Mouse (Mus musculus) thymus, postnatal 4 days (tissue): ENCODE data around the gene Tspan9.
A peak's percentile ranks its signal among the peaks of the same experiment; 100 is the strongest.

Experiments used
- DNase-seq: peaks from one replicate; pipeline ENCODE4 v3.0.0; 2021

Gene Tspan9

DNA sequence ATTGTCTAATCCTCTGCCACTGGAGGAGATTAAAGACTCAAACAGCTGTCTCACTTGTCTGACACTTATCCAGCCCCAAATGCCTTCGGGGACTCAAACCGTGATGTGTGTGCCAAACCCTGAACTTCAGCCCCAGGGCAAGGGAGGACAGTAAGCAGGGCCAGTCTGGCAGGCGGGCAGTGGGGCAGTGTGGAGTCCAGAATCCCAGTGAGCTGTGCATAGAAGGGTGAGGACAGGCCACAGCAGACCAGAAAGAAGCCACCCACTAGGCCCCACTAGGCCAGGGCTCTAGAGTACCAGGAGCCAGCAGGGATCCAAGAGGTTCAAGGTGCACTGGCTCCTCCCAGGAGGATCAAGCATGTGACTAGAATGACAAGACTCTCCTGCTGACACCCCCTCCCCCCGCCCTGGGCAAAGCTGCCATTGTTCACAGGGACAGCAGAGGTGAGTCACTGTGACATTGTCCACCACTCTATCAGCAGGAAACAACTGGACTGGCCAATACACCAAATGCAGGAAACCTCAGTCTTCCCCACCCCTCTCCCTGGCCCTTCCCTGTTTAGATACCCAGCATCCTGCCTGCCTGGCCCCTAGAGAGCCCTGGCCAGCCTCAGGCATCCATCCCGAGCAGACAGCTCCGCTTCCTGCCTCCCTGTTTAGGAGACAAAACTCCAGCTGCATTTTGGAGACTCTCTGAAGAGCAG lies 40.9 kb downstream of the Tspan9 start:
- DNase-seq = no peak

DNA sequence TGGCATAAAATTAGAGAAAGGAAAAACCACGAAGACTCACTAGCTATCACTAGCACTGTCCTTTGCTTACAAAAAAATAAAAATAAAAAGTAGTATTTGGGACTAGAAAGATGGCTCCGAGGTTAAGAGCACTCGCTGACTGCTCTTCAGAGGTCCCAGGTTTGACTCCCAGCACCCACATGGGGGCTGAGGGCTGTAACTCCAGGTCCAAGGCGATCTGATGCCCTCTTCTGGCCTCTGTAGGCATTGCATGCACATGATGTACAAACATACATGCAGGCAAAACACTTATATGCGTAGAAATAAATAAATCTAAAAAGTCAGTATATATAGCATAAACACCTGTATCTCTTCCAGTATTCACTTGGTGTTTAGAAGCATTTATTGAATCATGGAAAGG lies 43.5 kb downstream of the Tspan9 start:
- peak; percentile 57 for DNase-seq

DNA sequence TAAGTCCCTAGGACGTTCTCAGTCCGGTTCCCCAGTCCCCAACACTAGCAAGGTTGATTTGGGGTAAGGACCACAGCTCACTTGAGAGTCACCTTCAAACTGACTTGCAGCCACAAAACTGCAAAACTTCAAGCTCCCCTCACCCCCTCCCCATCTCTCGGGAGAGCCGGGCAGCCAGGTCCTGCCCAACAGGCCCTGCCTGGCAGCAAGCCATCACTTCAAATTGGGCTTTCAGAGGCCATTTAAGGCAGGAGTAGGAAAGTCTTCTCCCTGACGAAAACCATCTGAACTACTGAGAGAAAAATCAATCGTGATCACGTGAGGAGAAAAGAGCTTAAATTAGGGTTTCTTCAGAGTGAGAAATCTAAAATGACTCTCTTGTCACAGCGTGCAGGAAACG lies 44.2 kb downstream of the Tspan9 start:
- DNase-seq = no peak

- no peak for DNase-seq
These were observed 46.9 kb downstream of the Tspan9 start for GRCm38 (mm10) chr6:128096521-128096920.

DNA sequence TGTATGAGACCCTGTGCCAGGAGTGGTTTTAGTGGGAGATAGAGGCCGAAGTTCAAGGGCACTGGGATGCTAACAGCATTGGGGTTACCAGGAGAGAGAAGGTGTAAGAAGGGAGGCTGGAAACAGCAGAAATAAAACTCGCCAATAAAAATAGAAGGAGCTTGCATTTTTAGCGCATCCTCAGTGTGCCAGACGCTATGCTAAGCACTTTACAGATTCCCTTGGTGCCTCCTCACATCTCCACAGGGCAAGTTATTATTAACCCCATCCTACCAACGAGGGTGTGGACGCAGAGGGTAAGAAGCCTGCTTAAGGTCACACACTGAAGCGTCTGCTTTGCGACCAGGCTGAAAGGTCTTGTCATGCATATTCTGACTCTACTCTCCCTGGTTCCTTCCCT lies 47.5 kb downstream of the Tspan9 start:
- no peak for DNase-seq

DNA sequence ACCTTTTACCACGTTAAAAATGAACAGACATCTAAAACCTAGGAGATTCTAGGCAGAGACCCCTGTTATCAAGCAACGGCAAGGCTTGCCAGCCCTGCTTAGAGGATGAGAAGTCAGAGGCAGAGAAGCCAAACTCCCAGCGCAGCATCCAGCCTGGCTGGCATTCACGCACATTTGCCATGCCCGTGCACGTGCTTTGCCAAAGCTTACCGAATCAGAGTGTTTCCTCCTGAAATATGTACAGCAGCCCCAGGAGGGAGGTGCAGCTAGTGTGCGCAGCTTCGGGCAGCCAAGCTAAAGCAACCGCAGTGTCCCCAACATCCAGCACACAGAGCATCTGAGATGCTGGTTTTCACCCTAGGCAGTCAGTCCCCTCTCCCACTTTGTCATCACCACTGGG lies 48.3 kb downstream of the Tspan9 start:
- DNase-seq = no peak

- DNase-seq = no peak
These were observed 49.4 kb downstream of the Tspan9 start for GRCm38 (mm10) chr6:128093856-128094628.

- DNase-seq = no peak
These were observed 50.8 kb downstream of the Tspan9 start for GRCm38 (mm10) chr6:128092621-128093020.

- no peak for DNase-seq
These were observed 51.6 kb downstream of the Tspan9 start for GRCm38 (mm10) chr6:128091833-128092166.

GRCm38 (mm10) chr6:128090985-128091832 lies 52.2 kb downstream of the Tspan9 start:
- peak; percentile 60 for DNase-seq

DNA sequence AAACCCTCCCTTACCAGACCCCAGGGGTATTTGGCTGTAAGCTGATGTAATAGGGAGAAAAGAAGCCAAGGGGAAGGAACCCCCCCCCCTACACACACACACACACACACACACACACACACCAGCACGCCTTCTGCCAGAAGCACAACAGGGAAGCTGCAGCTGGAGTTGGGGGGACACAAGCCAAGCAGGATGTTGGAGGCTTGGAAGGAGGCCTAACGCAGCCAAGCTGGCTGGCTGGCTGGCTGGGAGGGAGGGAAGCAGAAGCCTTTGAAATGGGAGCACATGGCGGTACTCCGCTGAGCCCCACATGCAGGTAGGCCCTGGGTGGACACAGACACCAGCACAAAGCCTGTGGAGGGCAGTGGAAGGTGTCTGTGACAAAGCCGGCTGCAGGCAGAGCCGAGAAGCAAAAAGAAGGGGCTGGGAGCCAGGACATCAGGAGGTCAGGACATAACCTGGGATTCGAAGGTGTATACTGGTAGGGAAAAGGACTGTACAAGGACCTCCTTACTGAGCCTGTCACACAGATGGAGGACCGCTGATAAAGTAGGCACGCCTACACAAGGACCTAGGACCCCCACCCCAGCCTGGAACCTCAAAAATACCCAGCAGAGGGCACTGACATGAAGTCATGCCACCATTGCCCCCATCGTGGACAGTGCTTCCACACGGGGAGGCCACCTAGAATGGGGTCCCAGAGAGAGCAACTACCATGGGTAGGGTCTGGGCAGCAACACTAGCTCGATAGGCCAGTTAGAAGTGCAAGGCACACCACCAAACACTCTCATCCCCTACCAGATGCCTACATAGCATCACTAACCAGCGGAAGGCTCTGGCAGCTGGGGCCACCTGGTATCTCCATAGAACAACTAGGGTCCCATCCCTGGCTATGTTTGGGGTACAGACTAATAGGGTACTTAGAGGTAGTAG lies 53.4 kb downstream of the Tspan9 start:
- no peak for DNase-seq

- DNase-seq = no peak
These were observed 54.5 kb downstream of the Tspan9 start for GRCm38 (mm10) chr6:128088746-128089523.

- DNase-seq = no peak
These were observed 57.8 kb downstream of the Tspan9 start for GRCm38 (mm10) chr6:128085488-128086066.

- DNase-seq = no peak
These were observed 60.1 kb downstream of the Tspan9 start for GRCm38 (mm10) chr6:128083305-128083704.

GRCm38 (mm10) chr6:128081781-128082180 lies 61.6 kb downstream of the Tspan9 start:
- no peak for DNase-seq

- DNase-seq = no peak
These were observed 62.1 kb downstream of the Tspan9 start for GRCm38 (mm10) chr6:128081293-128081692.

DNA sequence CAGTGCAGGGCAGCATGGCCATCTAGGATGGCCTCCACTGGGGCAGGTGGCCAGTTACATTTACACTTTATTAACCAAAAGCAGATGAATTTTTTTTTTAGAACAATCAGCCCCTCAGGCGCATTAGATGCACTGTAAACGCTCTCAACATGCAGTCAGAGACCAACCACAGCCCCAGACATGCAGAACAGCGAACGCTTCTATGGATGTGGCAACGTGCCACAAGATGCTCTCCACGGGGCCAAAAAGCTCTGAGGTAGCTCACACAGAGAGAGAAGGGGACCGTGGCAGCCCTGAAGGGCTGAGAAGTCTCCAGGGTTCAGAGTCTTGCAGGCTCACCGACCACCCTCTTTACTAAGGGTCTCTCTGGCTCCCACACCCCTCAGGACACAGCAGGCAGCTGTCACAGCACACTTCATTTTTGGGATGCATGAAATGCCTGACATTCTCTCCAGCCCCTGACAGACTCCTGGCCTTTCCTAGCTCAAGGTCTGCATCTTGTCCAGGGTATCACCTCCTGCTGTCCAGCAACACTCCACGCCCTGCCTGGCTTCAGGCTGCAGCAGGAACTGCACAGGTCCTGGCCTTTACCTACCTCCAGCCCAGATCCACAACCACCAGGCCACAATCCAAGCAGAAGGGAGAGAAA lies 63.7 kb downstream of the Tspan9 start:
- DNase-seq = no peak

- no peak for DNase-seq
These were observed 64.9 kb downstream of the Tspan9 start for GRCm38 (mm10) chr6:128078508-128078907.

DNA sequence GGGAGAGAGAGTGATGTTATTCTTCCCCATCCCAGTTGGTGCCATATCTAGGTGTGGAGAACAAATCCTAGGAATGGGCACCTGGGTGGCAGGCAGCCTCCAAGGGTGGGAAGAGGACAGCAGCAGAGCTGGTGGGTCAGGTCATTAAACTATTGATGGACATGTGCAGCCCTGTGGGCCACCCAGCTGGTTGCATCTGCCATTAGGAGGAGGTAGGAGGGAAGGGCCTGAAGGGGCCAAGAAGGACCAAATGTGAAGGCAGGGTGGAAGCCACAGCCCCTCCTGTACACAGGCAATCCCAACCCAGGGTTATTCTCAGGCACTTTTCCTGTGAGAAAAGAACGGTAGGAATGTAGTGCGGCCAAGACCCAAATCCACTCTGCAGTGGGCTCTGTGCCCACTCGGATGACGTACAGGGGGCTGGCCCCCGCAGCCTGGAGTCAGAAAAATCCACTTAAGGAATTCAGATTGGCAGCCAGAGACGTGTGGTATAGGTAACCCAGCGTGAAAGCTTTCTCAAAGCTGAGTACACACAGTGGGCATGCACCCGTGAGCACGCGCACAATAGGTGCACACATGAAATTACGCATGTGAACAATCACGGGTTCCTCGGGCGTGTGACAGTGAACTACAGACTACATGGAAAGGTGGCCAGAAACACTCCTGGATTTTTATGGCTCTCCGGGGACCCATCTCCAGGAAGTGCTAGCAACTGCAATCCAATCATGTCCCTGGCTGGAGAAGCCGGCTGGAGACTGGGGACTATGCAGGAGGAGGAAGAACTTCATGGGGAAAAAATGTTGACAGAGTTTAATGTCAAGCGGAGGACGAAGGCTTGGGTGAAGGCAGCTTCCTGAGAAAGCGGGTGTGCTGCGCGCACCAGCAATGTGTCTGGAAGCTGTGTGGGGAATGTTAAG lies 67.0 kb downstream of the Tspan9 start:
- DNase-seq = no peak
